Mouse (Mus musculus) ES-Bruce4 (cell line): Measurements from ENCODE around the gene Pdia4.

ENCODE experiments used
- CTCF ChIP-seq: IDR thresholded peaks from one replicate; pipeline ENCODE4 v1.8.1; 2011; ENCODE audit warnings: low read depth, low read length
- EP300 ChIP-seq: IDR thresholded peaks from 2 replicates; pipeline ENCODE4 v1.6.1; 2011; ENCODE audit warnings: low read depth, low read length; ENCODE audit not compliant: insufficient read depth

DNA sequence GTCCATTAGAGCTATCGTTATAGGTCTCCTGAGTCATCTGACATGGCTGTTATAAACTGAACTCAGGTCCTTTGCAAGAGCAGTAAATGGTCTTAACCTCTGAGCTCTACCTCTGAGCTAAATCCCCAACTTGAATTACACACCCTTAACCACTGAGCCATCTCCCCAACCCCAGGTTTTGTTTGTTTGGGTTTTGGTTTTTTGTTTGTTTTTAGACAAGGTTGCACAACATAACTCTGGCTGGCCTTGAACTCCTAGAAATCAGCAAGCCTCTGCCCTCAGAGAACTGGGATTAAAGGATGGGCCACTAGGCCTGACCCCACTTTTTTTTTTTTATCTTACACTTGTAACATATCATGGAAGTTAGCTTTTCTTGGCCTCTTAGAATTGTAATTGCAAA, 2.9 kb upstream of the Pdia4 start:
- TF ChIP-seq EP300 = no peak
- TF ChIP-seq CTCF = no peak
